Mouse (Mus musculus) brown adipose tissue, adult 24 weeks (tissue): ENCODE measurements at regions not wholly inside any gene's neighbourhood (a gene's known extent, or its start where the extent isn't known, plus 50 kb on each side); places are given as distances from the start of the nearest gene placed in this dataset.
"Not testable (repeated sequence)": the region's sequence is repeated elsewhere in the genome, so short reads cannot be mapped to it uniquely, and the experiment has no call there.

Experiments
- H3K27ac ChIP-seq: fragments of 200-500 bp; replicated peaks from 2 replicates; pipeline ENCODE4 v1.5.1; 2012; ENCODE audit warnings: low read depth, mild to moderate bottlenecking, low read length
- H3K4me1 ChIP-seq: fragments of 200-500 bp; 2 replicates; pipeline ENCODE4 v1.6.1; 2012; ENCODE audit warnings: low read length, mixed read lengths; ENCODE audit not compliant: control insufficient read depth, insufficient read depth, insufficient read length
- H3K4me3 ChIP-seq: fragments of 200-500 bp; 2 replicates; pipeline ENCODE4 v1.5.1; 2012; ENCODE audit warnings: low read depth, mild to moderate bottlenecking, low read length, moderate library complexity; ENCODE audit not compliant: insufficient read depth

GRCm38 (mm10) chr1:184197272-184197671 is 163.2 kb upstream of the 1700056E22Rik start:
- Histone ChIP-seq H3K4me1 (no peaks in the 10 kb centered on the region), H3K27ac (no peak overlapping the region), H3K4me3 (no peak overlapping the region)

GRCm38 (mm10) chr1:184191325-184191724 is 157.2 kb upstream of the 1700056E22Rik start:
- H3K27ac ChIP-seq = no peak overlapping the region
- no peaks in the 10 kb centered on the region for H3K4me1 ChIP-seq
- H3K4me3 ChIP-seq = no peak overlapping the region

GRCm38 (mm10) chr1:184187582-184187981 is 153.5 kb upstream of the 1700056E22Rik start:
- H3K4me1 ChIP-seq = no peaks in the 10 kb centered on the region

GRCm38 (mm10) chr1:184182163-184182562 is 148.1 kb upstream of the 1700056E22Rik start:
- H3K4me3 ChIP-seq = no peak overlapping the region
- no peaks in the 10 kb centered on the region for H3K4me1 ChIP-seq
- H3K27ac ChIP-seq = no peak overlapping the region

More at GRCm38 (mm10) chr1:184187582-184187981, 153.5 kb upstream of the 1700056E22Rik start:
- Histone ChIP-seq H3K4me3 (no peak overlapping the region), H3K27ac (no peak overlapping the region)

- not testable (repeated sequence) for H3K4me3 ChIP-seq, H3K27ac ChIP-seq, H3K4me1 ChIP-seq
Observed at GRCm38 (mm10) chr1:184174416-184174815, 140.3 kb upstream of the 1700056E22Rik start.

GRCm38 (mm10) chr1:184173739-184174138 is 139.6 kb upstream of the 1700056E22Rik start:
- H3K4me1 ChIP-seq = no peaks in the 10 kb centered on the region
- no peak overlapping the region for H3K27ac ChIP-seq
- no peak overlapping the region for H3K4me3 ChIP-seq

- Histone ChIP-seq H3K4me1 (no peaks in the 10 kb centered on the region), H3K27ac (no peak overlapping the region)
Observed at GRCm38 (mm10) chr1:184172986-184173385, 138.9 kb upstream of the 1700056E22Rik start.

GRCm38 (mm10) chr1:184171601-184172000 is 137.5 kb upstream of the 1700056E22Rik start:
- Histone ChIP-seq H3K4me1 (no peaks in the 10 kb centered on the region), H3K4me3 (no peak overlapping the region), H3K27ac (no peak overlapping the region)

More at GRCm38 (mm10) chr1:184172986-184173385, 138.9 kb upstream of the 1700056E22Rik start:
- H3K4me3 ChIP-seq = no peak overlapping the region

- Histone ChIP-seq H3K27ac (no peak overlapping the region), H3K4me1 (no peaks in the 10 kb centered on the region), H3K4me3 (no peak overlapping the region)
Observed at GRCm38 (mm10) chr1:184170926-184171325, 136.8 kb upstream of the 1700056E22Rik start.

GRCm38 (mm10) chr1:184169967-184170366 is 135.9 kb upstream of the 1700056E22Rik start:
- H3K27ac ChIP-seq = no peak overlapping the region
- no peak overlapping the region for H3K4me3 ChIP-seq
- no peaks in the 10 kb centered on the region for H3K4me1 ChIP-seq

- Histone ChIP-seq H3K27ac (no peak overlapping the region), H3K4me3 (no peak overlapping the region), H3K4me1 (no peaks in the 10 kb centered on the region)
Observed at GRCm38 (mm10) chr1:184169034-184169783, 135.1 kb upstream of the 1700056E22Rik start.

- Histone ChIP-seq H3K4me3 (no peak overlapping the region), H3K4me1 (no peaks in the 10 kb centered on the region), H3K27ac (no peak overlapping the region)
Observed at GRCm38 (mm10) chr1:184166951-184167350, 132.8 kb upstream of the 1700056E22Rik start.

GRCm38 (mm10) chr1:184162526-184162925 is 128.4 kb upstream of the 1700056E22Rik start:
- not testable (repeated sequence) for H3K27ac ChIP-seq, H3K4me3 ChIP-seq, H3K4me1 ChIP-seq

- H3K4me1 ChIP-seq = no peaks in the 10 kb centered on the region
- H3K27ac ChIP-seq = no peak overlapping the region
- no peak overlapping the region for H3K4me3 ChIP-seq
Observed at GRCm38 (mm10) chr1:184147713-184148112, 113.6 kb upstream of the 1700056E22Rik start.

GRCm38 (mm10) chr1:184142974-184143373 is 108.9 kb upstream of the 1700056E22Rik start:
- Histone ChIP-seq H3K27ac (no peak overlapping the region), H3K4me3 (no peak overlapping the region), H3K4me1 (no peaks in the 10 kb centered on the region)

GRCm38 (mm10) chr1:184140486-184140885 is 106.4 kb upstream of the 1700056E22Rik start:
- H3K27ac ChIP-seq = no peak overlapping the region
- no peak overlapping the region for H3K4me3 ChIP-seq
- H3K4me1 ChIP-seq = no peaks in the 10 kb centered on the region
